Mouse (Mus musculus) gastrocnemius, postnatal 14 days (tissue): Measurements from ENCODE around the gene Aplf. TPM values are rescaled to one million over a fixed set of nuclear protein-coding genes. Genes with fewer than 3 reads are reported as not detected.

Experiments
- DNase-seq: peaks from one replicate; pipeline ENCODE4 v3.0.0; 2021; ENCODE audit warnings: mixed read lengths
- intact Hi-C: fragments of 180-260 bp; cut with DNase I; formaldehyde crosslinking; loops from one replicate; pipeline ENCODE4 v1.15.1; 2025; ENCODE audit warnings: low total_unique reads
- long read RNA-seq, 2 experiments: library from polyadenylated mRNA; stranded (forward); transcript quantifications; one replicate each; pipeline ENCODE4 v2.0.0; 2021
- total RNA-seq, 2 experiments: library from RNA; stranded (reverse); gene quantifications; 2 replicates each; pipeline ENCODE4 v1.2.3; 2021

The Aplf gene
- total RNA-seq, result 1 to 10 TPM; 2.8 to 3.4 TPM
- long read RNA-seq, experiment 1, partial matches to known transcripts, result 4 of 4 reads
- long read RNA-seq, experiment 1, other reads (novel, unspliced or antisense), result 0 of 4 reads
- long read RNA-seq, experiment 2, partial matches to known transcripts, result 2 of 2 reads
- long read RNA-seq, experiment 2, other reads (novel, unspliced or antisense), result 0 of 2 reads

DNA sequence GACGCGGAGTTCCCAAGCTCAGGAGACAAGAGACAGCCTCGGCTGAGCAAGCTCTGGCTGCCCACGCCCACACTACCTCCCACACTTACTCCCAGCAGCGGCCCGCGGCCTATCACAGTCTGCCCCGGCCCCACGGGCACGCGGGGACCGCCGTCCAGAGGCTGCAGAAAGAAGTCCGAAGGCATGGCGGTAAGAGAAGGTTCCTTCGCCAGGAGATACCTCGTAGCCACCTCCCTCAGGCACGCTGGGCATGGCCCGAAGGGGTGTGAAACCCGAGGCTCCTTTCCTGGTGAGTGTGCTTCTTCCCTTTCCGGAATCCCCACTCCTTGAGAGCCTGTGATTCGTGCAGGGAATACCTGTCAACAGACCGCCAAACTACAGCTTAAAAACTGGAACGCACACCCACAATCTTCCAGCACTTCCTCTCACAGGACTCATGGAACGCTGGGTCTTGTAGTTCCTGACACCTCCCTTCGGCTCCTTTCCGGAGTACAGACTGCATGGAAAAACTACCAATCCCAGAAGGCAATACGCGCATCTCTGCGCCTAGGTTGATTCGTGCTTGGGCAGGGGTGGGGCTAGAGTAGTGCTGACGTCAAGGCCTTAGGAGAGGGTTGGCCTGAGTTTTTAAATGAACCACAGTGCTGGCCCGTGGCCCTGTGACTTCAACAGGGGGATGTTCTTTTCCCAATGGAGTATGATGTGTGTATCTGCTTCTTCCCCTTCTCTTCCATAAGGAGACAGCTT lies at the start of gene Aplf:
Aplf (minus strand) TSS at position 423 of the 747 bp plus-strand sequence.
- intact Hi-C loops, result loop anchor here (5.0 to 10.0 kb wide), 2 partner anchors 50 to 207 kb away; no protein-coding TSS in a partner anchor

GRCm38 (mm10) chr6:87714091-87714490 lies 42.1 kb upstream of the Aplf start:
- intact Hi-C loops, result no loop called here

More for the DNA sequence above, at the start of gene Aplf:
- peak; percentile 89 for DNase-seq

GRCm38 (mm10) chr6:87712311-87712710 lies 40.3 kb upstream of the Aplf start:
- no peak for DNase-seq
- intact Hi-C loops, result no loop called here

More at GRCm38 (mm10) chr6:87714091-87714490, 42.1 kb upstream of the Aplf start:
- no peak for DNase-seq

DNA sequence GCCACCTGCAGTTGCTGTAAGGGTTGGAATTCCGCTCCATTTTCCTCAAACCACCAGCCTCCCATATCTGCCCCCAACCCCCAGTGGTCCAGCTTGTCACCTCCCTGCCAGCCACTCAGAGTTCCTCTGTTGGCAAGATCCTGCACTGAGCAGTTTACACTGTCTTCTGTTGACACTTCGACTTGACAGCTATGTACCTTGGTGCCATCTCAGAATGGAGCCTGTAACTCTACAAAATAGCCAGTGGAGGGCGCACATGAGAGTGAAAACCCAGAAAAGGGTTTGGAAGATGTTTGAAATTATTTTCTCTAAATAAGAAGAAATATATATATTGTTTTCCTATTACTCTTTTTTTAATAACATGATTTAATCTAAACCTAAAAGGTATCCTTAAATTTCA lies 34.3 kb upstream of the Aplf start:
- intact Hi-C loops, result no loop called here
- peak; percentile 10 for DNase-seq

- no peak for DNase-seq
- intact Hi-C loops, result no loop called here
Measured at GRCm38 (mm10) chr6:87696544-87696943, 24.6 kb upstream of the Aplf start.

DNA sequence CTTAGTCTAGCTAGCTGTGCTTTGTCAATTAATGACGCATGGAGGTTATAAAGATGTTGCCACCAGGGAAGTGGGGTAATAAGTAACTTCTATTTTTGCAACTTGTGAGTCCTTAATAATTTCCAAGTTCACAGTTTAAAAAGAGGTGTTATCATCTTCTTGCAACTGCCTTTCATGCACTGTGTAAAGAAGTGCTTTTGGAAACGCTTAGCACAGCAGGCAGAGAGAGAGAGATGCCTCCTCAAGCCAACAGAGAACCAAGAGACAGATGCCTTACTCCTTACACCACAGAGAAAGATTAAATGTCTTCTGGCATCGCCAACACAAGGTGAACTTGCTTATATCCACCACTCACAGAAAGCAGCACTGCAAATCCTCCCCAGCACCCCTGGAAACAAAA lies 24.0 kb upstream of the Aplf start:
- DNase-seq, result no peak

GRCm38 (mm10) chr6:87680418-87680817 lies 8.4 kb upstream of the Aplf start:
- intact Hi-C loops, result no loop called here
- DNase-seq, result no peak

More for the DNA sequence above, 24.0 kb upstream of the Aplf start:
- intact Hi-C loops, result no loop called here

- no peak for DNase-seq
- intact Hi-C loops, result loop anchor here (5.0 to 10.0 kb wide), 2 partner anchors 50 to 208 kb away; no protein-coding TSS in a partner anchor
Measured at GRCm38 (mm10) chr6:87672661-87673060, 668 bp upstream of the Aplf start.

DNA sequence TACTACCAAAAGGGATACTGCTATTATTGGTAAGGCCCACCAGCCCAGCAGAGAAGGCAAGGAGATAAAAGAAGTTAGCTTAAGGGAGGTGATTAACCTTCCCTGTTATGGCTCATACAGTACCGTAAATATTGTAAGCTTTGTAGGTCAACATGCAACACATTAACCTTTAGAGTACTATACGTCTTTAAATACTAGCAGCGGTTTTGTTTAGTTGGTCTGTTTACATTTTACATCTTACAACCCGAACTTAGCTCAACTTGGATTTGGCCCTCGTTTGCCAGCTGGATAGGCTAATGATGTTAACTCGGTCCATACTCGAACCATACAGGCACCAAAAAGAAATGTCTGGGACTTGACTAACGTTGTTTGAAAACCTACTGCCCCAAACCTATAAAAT lies 640 bp downstream of the Aplf start:
- DNase-seq, result no peak
- intact Hi-C loops, result loop anchor here (5.0 to 10.0 kb wide), 2 partner anchors 49 to 207 kb away; no protein-coding TSS in a partner anchor

DNA sequence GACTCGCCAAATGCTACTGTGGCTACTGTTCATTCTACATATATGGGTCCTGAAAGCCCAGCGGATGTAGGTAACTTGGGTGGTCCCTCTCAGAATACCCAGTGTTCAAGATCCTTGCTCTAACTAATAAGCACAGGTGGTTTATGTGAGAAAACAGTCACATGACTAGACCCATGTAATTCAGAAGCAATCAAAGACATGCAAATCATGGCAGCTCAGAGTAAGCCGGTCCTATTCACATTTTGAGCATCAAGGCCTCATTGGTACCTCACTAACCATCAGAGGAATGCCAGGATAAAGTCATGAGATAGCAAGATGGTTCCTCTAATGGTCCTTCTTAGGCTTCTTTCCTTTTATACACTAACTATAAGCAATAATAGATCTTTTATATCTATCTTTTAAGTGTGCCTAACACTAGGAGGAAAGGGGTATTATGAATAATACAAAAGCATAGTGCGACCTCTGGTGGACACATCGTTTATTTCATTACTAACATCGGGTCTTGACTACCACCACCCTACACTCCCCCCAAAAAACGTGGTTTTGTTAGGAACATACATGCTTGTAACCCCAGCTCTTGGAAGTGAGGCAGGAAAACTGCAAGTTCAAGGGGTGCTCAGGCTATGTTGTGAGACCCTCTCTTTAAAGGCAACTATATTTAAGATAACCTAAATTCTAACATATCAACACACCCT lies 2.0 kb downstream of the Aplf start:
- intact Hi-C loops, result loop anchor here (5.0 to 10.0 kb wide), 3 partner anchors 48 to 205 kb away; no protein-coding TSS in a partner anchor
- peak; percentile 33 for DNase-seq

DNA sequence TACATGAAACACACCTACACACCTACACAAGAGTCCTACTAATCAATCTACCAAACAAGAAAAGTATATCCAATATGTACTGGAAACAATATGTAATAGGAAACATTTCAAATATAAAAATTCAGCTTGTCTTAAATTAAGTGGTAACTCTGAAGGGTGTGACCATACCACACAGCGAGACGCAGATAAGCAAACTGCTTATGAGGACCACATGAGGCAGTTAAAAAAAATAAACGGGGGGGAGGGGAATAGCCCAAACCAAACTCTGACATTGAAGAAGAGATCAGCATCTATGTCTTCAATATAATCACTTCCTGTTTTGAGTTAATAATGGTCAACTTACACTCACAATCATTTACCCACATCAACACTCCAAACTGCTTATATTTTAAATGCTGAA lies 3.3 kb downstream of the Aplf start:
- intact Hi-C loops, result loop anchor here (10.0 kb wide), 1 partner anchor 114 kb away; no protein-coding TSS in a partner anchor
- no peak for DNase-seq

DNA sequence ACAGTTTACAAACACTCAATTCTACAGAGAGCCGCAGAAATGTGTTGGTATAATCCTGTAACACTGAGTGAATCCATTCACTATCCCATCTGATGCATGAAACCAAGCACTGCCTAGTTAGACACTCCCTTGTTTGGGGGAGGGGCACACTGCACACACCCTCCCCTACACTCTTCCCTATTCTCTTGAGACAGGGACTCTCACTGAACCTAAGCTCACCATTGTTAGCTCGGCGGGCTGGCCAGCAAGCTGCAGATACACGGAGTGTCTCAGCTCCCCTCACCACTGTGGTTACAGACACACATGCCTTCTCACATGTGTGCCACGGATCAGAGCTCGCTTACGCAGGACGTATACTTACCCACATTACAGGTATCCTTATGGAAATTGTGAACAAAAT lies 4.2 kb downstream of the Aplf start:
- no peak for DNase-seq
- intact Hi-C loops, result loop anchor here (10.0 kb wide), 1 partner anchor 113 kb away; no protein-coding TSS in a partner anchor

GRCm38 (mm10) chr6:87663445-87663844 lies 8.5 kb downstream of the Aplf start:
- intact Hi-C loops, result loop anchor here (10.0 kb wide), 1 partner anchor 109 kb away; no protein-coding TSS in a partner anchor
- no peak for DNase-seq

GRCm38 (mm10) chr6:87662197-87662596 lies 9.8 kb downstream of the Aplf start:
- no peak for DNase-seq
- intact Hi-C loops, result loop anchor here (10.0 kb wide), 1 partner anchor 107 kb away; no protein-coding TSS in a partner anchor

GRCm38 (mm10) chr6:87661707-87662106 lies 10.3 kb downstream of the Aplf start:
- intact Hi-C loops, result loop anchor here (10.0 kb wide), 1 partner anchor 107 kb away; no protein-coding TSS in a partner anchor
- DNase-seq, result no peak

GRCm38 (mm10) chr6:87658816-87659215 lies 13.2 kb downstream of the Aplf start:
- no peak for DNase-seq
- intact Hi-C loops, result no loop called here

DNA sequence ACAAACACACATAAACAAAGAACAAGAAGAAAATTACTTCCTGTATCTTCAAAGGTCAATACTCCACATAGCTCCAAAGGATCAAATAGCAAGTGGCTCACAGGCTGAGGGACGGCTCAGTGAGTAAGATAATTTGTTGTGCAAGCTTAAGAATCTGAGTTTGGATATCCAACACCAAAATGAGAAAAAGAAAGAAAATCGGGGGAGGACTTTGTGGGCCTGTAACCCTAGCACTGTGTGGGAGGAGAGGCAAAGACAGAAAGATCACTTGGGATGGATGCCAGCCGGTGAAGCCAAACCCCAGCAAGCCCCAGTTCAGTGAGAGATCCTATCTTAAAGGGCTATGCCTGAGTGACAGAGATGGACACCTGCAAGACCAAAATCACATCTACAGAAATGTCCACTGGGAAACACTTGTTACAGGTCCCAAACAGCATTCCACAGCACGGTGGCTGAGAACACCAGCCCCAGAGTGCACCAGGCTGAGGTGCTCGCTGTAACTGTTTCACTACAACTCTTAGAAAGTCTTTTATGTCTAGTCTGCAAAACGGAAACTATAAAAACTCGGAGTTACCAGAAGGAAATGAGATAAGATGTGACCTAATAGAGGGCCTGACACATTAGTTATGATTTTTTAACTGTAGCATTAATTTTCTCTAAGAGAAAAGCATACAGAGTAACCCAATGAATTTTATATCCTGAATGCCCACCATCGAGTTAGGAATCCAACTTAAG lies 17.9 kb downstream of the Aplf start:
- intact Hi-C loops, result no loop called here
- peak; percentile 37 for DNase-seq

- intact Hi-C loops, result no loop called here
- no peak for DNase-seq
Measured at GRCm38 (mm10) chr6:87653478-87653877, 18.5 kb downstream of the Aplf start.

- intact Hi-C loops, result no loop called here
Measured at GRCm38 (mm10) chr6:87652670-87653069, 19.3 kb downstream of the Aplf start.

More at GRCm38 (mm10) chr6:87652670-87653069, 19.3 kb downstream of the Aplf start:
- no peak for DNase-seq
